Mouse (Mus musculus) small intestine, adult 2 months (tissue): ENCODE measurements around the gene 4930550C14Rik. TPM values are rescaled to one million over a fixed set of nuclear protein-coding genes. Genes with fewer than 3 reads are reported as not detected.

Experiments
- H3K27ac ChIP-seq: fragments of 200-500 bp; 2 replicates; pipeline ENCODE4 v1.5.1; 2012; ENCODE audit warnings: low read depth, low read length, control low read depth, inconsistent platforms; ENCODE audit not compliant: insufficient read depth
- H3K27me3 ChIP-seq: fragments of 200-500 bp; 2 replicates; pipeline ENCODE4 v1.6.1; 2012; ENCODE audit warnings: mild to moderate bottlenecking, moderate library complexity, low read length, inconsistent platforms; ENCODE audit not compliant: control insufficient read depth, insufficient read depth
- H3K36me3 ChIP-seq: fragments of 200-500 bp; 2 replicates; pipeline ENCODE4 v1.6.1; 2012; ENCODE audit warnings: mild to moderate bottlenecking, low read length, control low read depth, inconsistent platforms; ENCODE audit not compliant: control insufficient read depth, insufficient read depth
- H3K4me1 ChIP-seq: fragments of 200-500 bp; 2 replicates; pipeline ENCODE4 v1.6.1; 2012; ENCODE audit warnings: low read length, inconsistent platforms, mixed read lengths; ENCODE audit not compliant: control insufficient read depth, insufficient read depth, insufficient read length
- H3K4me3 ChIP-seq: fragments of 200-500 bp; 2 replicates; pipeline ENCODE4 v1.5.1; 2012; ENCODE audit warnings: low read depth, mild to moderate bottlenecking, control low read depth, inconsistent platforms, low read length, moderate library complexity
- CTCF ChIP-seq: fragments of 200-500 bp; IDR thresholded peaks from 2 replicates; pipeline ENCODE4 v1.5.1; 2012; ENCODE audit warnings: low read depth, mild to moderate bottlenecking, control low read depth, inconsistent platforms, low read length, moderate library complexity, mixed read lengths; ENCODE audit not compliant: insufficient replicate concordance, insufficient read length; ENCODE audit errors: extremely low read depth
- POLR2A ChIP-seq: fragments of 200-500 bp; IDR thresholded peaks from 2 replicates; pipeline ENCODE4 v1.6.1; 2012; ENCODE audit warnings: low read depth, mild to moderate bottlenecking, control low read depth, inconsistent platforms, low read length, moderate library complexity
- WGBS: fragments of 180-500 bp; shearing (Covaris S2); methylation state at CpG from one replicate; pipeline ENCODE4 v1.1.7; 2018; 5-methylcytosine and 5-hydroxymethylcytosine counted together
- polyA plus RNA-seq: library from polyadenylated mRNA; depleted of rRNA; stranded (reverse); fragments of >200 nt; gene quantifications from 2 replicates; pipeline ENCODE4 v1.2.3, GENCODE M21; 2012

The 4930550C14Rik gene
- polyA plus RNA-seq, 1 experiment: not detected

DNA sequence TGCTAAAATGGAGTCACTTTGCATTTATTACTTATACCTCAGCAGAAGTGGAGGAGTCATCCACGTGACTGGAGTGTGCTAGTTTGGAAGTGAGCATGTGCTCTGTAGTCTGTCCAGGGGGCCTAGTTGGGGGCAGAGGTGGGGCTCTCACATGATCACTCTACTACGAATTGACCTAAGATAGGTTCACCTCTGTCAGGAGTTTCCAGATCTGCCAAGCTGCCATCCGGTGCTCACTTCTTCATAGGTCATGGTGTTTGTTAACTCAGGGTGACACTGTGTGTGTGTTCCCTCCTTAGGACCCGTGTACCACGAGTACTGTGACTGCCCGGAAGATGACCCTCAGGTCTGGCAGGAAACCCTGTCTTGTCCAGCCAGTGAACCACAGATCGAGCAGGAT is 12.0 kb upstream of the 4930550C14Rik start:
- H3K36me3 ChIP-seq: peaks cover 8% of the 10 kb centered on the region
- no peak for TF ChIP-seq CTCF
- no peak for TF ChIP-seq POLR2A
- H3K27ac ChIP-seq: no peak overlapping the region
- no peak overlapping the region for H3K4me3 ChIP-seq
- peaks cover 3% of the 10 kb centered on the region; the same call in 1 of the 2 replicates for H3K4me1 ChIP-seq
- WGBS: 81% methylated on average over 7 of the region's 7 CpGs
- H3K27me3 ChIP-seq: no peaks in the 10 kb centered on the region

GRCm38 (mm10) chr9:53397685-53398387 is 4.3 kb upstream of the 4930550C14Rik start:
- H3K36me3 ChIP-seq: peaks cover 14% of the 10 kb centered on the region
- no peak overlapping the region for H3K4me3 ChIP-seq
- TF ChIP-seq CTCF: no peak
- no peak overlapping the region for H3K27ac ChIP-seq
- no peaks in the 10 kb centered on the region for H3K27me3 ChIP-seq
- peaks cover 5% of the 10 kb centered on the region; the same call in 1 of the 2 replicates for H3K4me1 ChIP-seq
- WGBS: 69% methylated on average over 13 of the region's 13 CpGs

GRCm38 (mm10) chr9:53398388-53398700 is 3.8 kb upstream of the 4930550C14Rik start:
- peaks cover 5% of the 10 kb centered on the region; the same call in 1 of the 2 replicates for H3K4me1 ChIP-seq
- TF ChIP-seq POLR2A (no peak), CTCF (peak; percentile 84; the same call in 1 of the 2 replicates)
- 12% methylated on average over 5 of the region's 5 CpGs for WGBS

DNA sequence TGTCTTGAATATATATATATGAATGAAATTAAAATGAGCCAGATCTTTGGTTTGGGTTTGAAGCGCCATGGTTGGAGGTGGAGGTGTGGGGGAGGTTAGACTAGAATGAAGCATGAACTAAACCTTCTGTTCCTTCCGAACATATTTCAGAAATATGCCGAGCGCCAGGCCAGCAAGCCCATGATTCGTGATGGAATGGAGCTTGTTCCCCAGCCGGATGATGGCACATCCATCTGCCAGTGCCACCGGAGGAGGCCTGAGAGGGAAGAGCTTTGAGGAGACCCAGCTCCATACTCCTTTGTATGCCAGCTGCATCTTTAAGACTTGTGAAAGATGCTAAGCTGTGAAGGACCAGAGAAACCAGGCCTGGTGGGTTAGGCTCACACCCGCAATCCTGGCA is 2.6 kb upstream of the 4930550C14Rik start:
- Histone ChIP-seq H3K4me3 (no peak overlapping the region), H3K27ac (no peak overlapping the region), H3K36me3 (peaks cover 11% of the 10 kb centered on the region), H3K4me1 (peaks cover 5% of the 10 kb centered on the region; the same call in 1 of the 2 replicates), H3K27me3 (no peaks in the 10 kb centered on the region)
- TF ChIP-seq POLR2A (no peak), CTCF (no peak)
- WGBS: 97% methylated on average over 8 of the region's 8 CpGs

More at GRCm38 (mm10) chr9:53398388-53398700, 3.8 kb upstream of the 4930550C14Rik start:
- peaks cover 13% of the 10 kb centered on the region for H3K36me3 ChIP-seq
- H3K27ac ChIP-seq: no peak overlapping the region
- no peaks in the 10 kb centered on the region for H3K27me3 ChIP-seq
- no peak overlapping the region for H3K4me3 ChIP-seq

GRCm38 (mm10) chr9:53400696-53401095 is 1.4 kb upstream of the 4930550C14Rik start:
- WGBS: 88% methylated on average over 4 of the region's 4 CpGs
- Histone ChIP-seq H3K4me1 (peaks cover 7% of the 10 kb centered on the region; the same call in 1 of the 2 replicates), H3K4me3 (no peak overlapping the region), H3K36me3 (peaks cover 11% of the 10 kb centered on the region), H3K27ac (no peak overlapping the region), H3K27me3 (no peaks in the 10 kb centered on the region)
- TF ChIP-seq POLR2A: no peak
- TF ChIP-seq CTCF: no peak

DNA sequence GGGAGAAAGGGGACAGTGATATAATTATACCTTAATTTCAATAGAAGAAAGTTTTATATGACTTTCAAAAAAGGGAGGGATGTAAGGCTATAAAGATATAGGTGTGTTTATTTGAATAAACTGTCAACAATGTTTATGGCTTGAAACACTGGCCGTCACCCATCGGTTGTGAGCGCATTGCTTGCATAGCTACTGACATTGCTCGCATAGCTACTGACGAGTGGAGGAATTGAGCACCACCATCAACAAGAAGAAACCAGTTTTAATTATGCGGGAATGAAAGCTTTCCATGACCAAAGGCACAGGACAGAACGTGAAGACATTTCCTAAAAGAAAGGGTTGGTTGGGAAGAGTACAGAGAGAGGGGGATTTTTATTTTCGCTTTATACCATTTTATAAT is 979 bp upstream of the 4930550C14Rik start:
- H3K27me3 ChIP-seq: no peaks in the 10 kb centered on the region
- peaks cover 9% of the 10 kb centered on the region for H3K36me3 ChIP-seq
- TF ChIP-seq POLR2A (no peak), CTCF (no peak)
- 92% methylated on average over 8 of the region's 8 CpGs for whole genome bisulfite sequencing
- peaks cover 7% of the 10 kb centered on the region; the same call in 1 of the 2 replicates for H3K4me1 ChIP-seq
- no peak overlapping the region for H3K27ac ChIP-seq
- H3K4me3 ChIP-seq: no peak overlapping the region

GRCm38 (mm10) chr9:53402991-53403390 is 866 bp downstream of the 4930550C14Rik start:
- 75% methylated on average over 8 of the region's 8 CpGs for WGBS
- H3K4me3 ChIP-seq: no peak overlapping the region
- H3K4me1 ChIP-seq: peaks cover 7% of the 10 kb centered on the region; the same call in 1 of the 2 replicates
- no peak overlapping the region for H3K27ac ChIP-seq
- TF ChIP-seq CTCF: no peak
- no peak for TF ChIP-seq POLR2A
- no peaks in the 10 kb centered on the region for H3K27me3 ChIP-seq
- H3K36me3 ChIP-seq: peaks cover 5% of the 10 kb centered on the region
